Mouse (Mus musculus): ENCODE data around the gene Ubr3. TPM values are rescaled to one million over a fixed set of nuclear protein-coding genes. Genes with fewer than 3 reads are reported as not detected.

The Ubr3 gene
- polyA plus RNA-seq, 1 experiment from 2014 or later: 10.0 TPM

DNA sequence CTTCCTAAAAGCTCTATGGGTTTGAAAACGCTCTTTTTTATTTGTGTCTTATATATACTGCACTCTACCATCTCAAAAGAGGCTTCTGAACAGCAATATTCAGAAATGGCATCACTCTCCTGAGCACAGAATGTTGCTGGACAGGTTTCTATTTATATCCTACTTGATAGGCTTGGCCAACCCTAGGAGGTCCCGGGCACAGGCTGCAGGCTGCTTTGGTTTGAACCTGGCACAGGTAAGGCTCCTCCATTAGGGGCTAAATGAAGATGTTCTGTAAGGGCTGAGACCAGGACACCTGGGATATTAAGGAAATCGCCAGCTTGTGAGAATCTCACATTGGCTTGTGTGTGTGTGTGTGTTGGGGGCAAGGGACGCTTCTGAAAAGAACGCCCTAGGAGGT, 172.8 kb downstream of the Ubr3 start:
- no peak for ATAC-seq (ENCODE audit: extremely low read depth, insufficient number of reproducible peaks, low FRiP score, low TSS enrichment)
- Histone ChIP-seq H3K9me3 (no peaks in the 10 kb centered on the region), H3K27me3 (replicated peaks) (peaks cover 4% of the 10 kb centered on the region), H3K4me1 (peaks cover 14% of the 10 kb centered on the region), H3K4me2 (no peak overlapping the region), H3K9ac (no peak overlapping the region), H3K4me3 (no peak overlapping the region), H3K36me3 (no peaks in the 10 kb centered on the region), H3K27ac (replicated peaks) (no peak overlapping the region)
- 67% methylated on average over 5 of the region's 5 CpGs for WGBS

Other genes with a start within 250 kb of the Ubr3 start
- 14.2 and 17.4 TPM in 2 replicates for gene Klhl41, start 227.1 kb upstream of the Ubr3 start, polyA plus RNA-seq (2015; fragmentation: Nextera tagmentation; extraction: Ambion mirVana)
- gene Fastkd1, start 183.7 kb upstream of the Ubr3 start, polyA plus RNA-seq (2015; fragmentation: Nextera tagmentation; extraction: Ambion mirVana): 16.6 and 17.1 TPM in 2 replicates
- gene Ppig, start 174.7 kb upstream of the Ubr3 start, polyA plus RNA-seq (2015; fragmentation: Nextera tagmentation; extraction: Ambion mirVana): 85.1 and 93.0 TPM in 2 replicates
- 1.0 and 1.4 TPM in 2 replicates for gene Ccdc173, start 107.7 kb upstream of the Ubr3 start, polyA plus RNA-seq (2015; fragmentation: Nextera tagmentation; extraction: Ambion mirVana)
- 14.4 and 16.7 TPM in 2 replicates for gene Phospho2, start 107.6 kb upstream of the Ubr3 start, polyA plus RNA-seq (2015; fragmentation: Nextera tagmentation; extraction: Ambion mirVana)
- 42.8 and 47.3 TPM in 2 replicates for gene Klhl23, start 75.3 kb upstream of the Ubr3 start, polyA plus RNA-seq (2015; fragmentation: Nextera tagmentation; extraction: Ambion mirVana)
- 193 and 222 TPM in 2 replicates for gene Ssb, start 35.7 kb upstream of the Ubr3 start, polyA plus RNA-seq (2015; fragmentation: Nextera tagmentation; extraction: Ambion mirVana)
- gene Mettl5, start 11.6 kb upstream of the Ubr3 start, polyA plus RNA-seq (2015; fragmentation: Nextera tagmentation; extraction: Ambion mirVana): 32.6 and 37.3 TPM in 2 replicates
- 0.20 and 0.22 TPM in 2 replicates for gene Myo3b, start 141.9 kb downstream of the Ubr3 start, polyA plus RNA-seq (2015; fragmentation: Nextera tagmentation; extraction: Ambion mirVana)

All from heart, embryonic 13.5 days (tissue).